Mouse (Mus musculus) CH12.LX (cell line): Measurements from ENCODE around the gene Cercam.

ENCODE experiments used
- CHD1 ChIP-seq: IDR thresholded peaks from 2 replicates; pipeline ENCODE4 v1.6.1; 2012; ENCODE audit warnings: low read depth, low read length, improper control_type of control experiment, inconsistent platforms
- CTCF ChIP-seq, 2 experiments: IDR thresholded peaks in 1 of 2; conservative IDR thresholded peaks in 1 of 2; 2 replicates each; pipeline ENCODE4 v1.5.1; 2011 to 2012; ENCODE audit warnings: low read depth in 2 of 2, low read length in 2 of 2, improper control_type of control experiment in 1 of 2, inconsistent platforms in 1 of 2, mild to moderate bottlenecking in 1 of 2, moderate library complexity in 1 of 2
- E2F4 ChIP-seq: IDR thresholded peaks from 2 replicates; pipeline ENCODE4 v1.6.1; 2011; ENCODE audit warnings: low read depth, low read length, improper control_type of control experiment; ENCODE audit not compliant: insufficient replicate concordance
- GABPA ChIP-seq: IDR thresholded peaks from 2 replicates; pipeline ENCODE4 v1.6.1; 2012; ENCODE audit warnings: low read depth, low read length, improper control_type of control experiment, inconsistent platforms; ENCODE audit not compliant: insufficient replicate concordance
- JUND ChIP-seq: conservative IDR thresholded peaks from 2 replicates; pipeline ENCODE4 v1.6.1; 2011; ENCODE audit warnings: low read depth, low read length, improper control_type of control experiment
- MEF2A ChIP-seq: IDR thresholded peaks from 2 replicates; pipeline ENCODE4 v1.6.1; 2014; ENCODE audit warnings: low read depth, mild to moderate bottlenecking, inconsistent platforms, low read length, improper control_type of control experiment, borderline replicate concordance
- MYC ChIP-seq: IDR thresholded peaks from 2 replicates; pipeline ENCODE4 v1.6.1; 2011; ENCODE audit warnings: low read depth, mild to moderate bottlenecking, improper control_type of control experiment, low read length
- POLR2A ChIP-seq: IDR thresholded peaks from 2 replicates; pipeline ENCODE4 v1.6.1; 2011; ENCODE audit warnings: low read depth, mild to moderate bottlenecking, improper control_type of control experiment, low read length
- SMC3 ChIP-seq: IDR thresholded peaks from 2 replicates; pipeline ENCODE4 v1.6.1; 2011; ENCODE audit warnings: low read depth, low read length, improper control_type of control experiment
- TBP ChIP-seq: conservative IDR thresholded peaks from 2 replicates; pipeline ENCODE4 v1.6.1; 2011; ENCODE audit warnings: low read depth, low read length, improper control_type of control experiment
- ZNF384 ChIP-seq: IDR thresholded peaks from 2 replicates; pipeline ENCODE4 v1.6.1; 2012; ENCODE audit warnings: low read depth, low read length, improper control_type of control experiment, inconsistent platforms

DNA sequence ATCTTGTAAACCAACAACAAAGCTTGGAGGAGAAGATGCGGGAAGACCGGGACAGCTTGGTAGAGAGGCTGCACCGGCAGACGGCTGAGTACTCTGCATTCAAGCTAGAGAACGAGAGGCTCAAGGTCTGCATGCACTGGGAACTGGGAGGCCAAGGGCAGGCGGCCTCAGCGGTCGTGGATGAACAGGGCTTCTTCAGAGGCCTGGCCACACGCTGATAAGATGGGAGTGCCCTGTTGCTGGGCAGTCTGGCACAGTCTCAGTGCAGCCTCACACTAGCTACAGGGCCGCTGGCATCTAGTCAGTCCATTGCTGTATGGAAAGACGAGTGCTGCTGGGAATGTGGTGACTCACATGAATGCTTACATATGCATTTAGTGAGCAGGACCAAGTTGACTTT, 48.7 kb downstream of the Cercam start:
- no peak for TF ChIP-seq TBP
- no peak for TF ChIP-seq POLR2A
- TF ChIP-seq MYC, result no peak
- no peak for TF ChIP-seq CHD1
- TF ChIP-seq SMC3, result no peak
- no peak for TF ChIP-seq ZNF384
- TF ChIP-seq GABPA, result no peak
- TF ChIP-seq CTCF (conservative IDR thresholded peaks at IDR 0.05 in 1 of 2, IDR thresholded peaks at IDR 0.05 in 1 of 2; ENCODE audit: low read depth in 2 of 2, low read length in 2 of 2), result no peak
- no peak for TF ChIP-seq MEF2A
- TF ChIP-seq E2F4, result no peak
- no peak for TF ChIP-seq JUND
